Mouse (Mus musculus): ENCODE results near the gene Spaar. TPM values are rescaled to one million over a fixed set of nuclear protein-coding genes. Genes with fewer than 3 reads are reported as not detected.

Gene Spaar
- total and polyA plus RNA-seq, 3 experiments, result not detected

- no peak overlapping the region for H3K9ac ChIP-seq (ENCODE audit: control insufficient read depth, low read depth, low read length, poor library complexity, severe bottlenecking)
- no peak overlapping the region for H3K27ac ChIP-seq (ENCODE audit: control insufficient read depth, low read depth, low read length)
- H3K4me3 ChIP-seq (ENCODE audit: control insufficient read depth in 1 of 2, insufficient read depth in 1 of 2, low read depth in 2 of 2, low read length in 2 of 2), result no peak overlapping the region
- TF ChIP-seq ZKSCAN1 (IDR thresholded peaks at IDR 0.05; ENCODE audit: low read depth, low read length) (no peak), SMC3 (IDR thresholded peaks at IDR 0.05; ENCODE audit: low read depth, low read length) (peak; percentile 31; the same call in 1 of the 2 replicates), RAD21 (IDR thresholded peaks at IDR 0.05; ENCODE audit: low read depth, low read length) (peak; percentile 19), CTCF (IDR thresholded peaks at IDR 0.05 in 2 of 3, conservative IDR thresholded peaks at IDR 0.05 in 1 of 3; ENCODE audit: control insufficient read depth in 1 of 3, insufficient read depth in 1 of 3, low read depth in 2 of 3, low read length in 3 of 3, poor library complexity in 1 of 3, severe bottlenecking in 1 of 3) (peak in 1 of 3 experiments; percentile 29; a peak in 2 of 6 replicates)
- peaks cover 8 to 23% of the 10 kb centered on the region in 2 experiments for H3K27me3 ChIP-seq (ENCODE audit: control insufficient read depth in 1 of 2, insufficient read depth in 2 of 2, low read length in 2 of 2)
- no peaks in the 10 kb centered on the region for H3K79me2 ChIP-seq (ENCODE audit: control insufficient read depth, insufficient read depth, low read length, poor library complexity)
- DNase-seq (ENCODE audit: low read depth, low spot score), result no peak
- H3K4me1 ChIP-seq (ENCODE audit: control insufficient read depth in 1 of 2, insufficient read depth in 2 of 2, low read length in 2 of 2), result no peaks in the 10 kb centered on the region
- no peaks in the 10 kb centered on the region for H3K9me3 ChIP-seq (replicated peaks; ENCODE audit: insufficient read depth, low read length)
- no peaks in the 10 kb centered on the region for H3K36me3 ChIP-seq (ENCODE audit: control insufficient read depth in 1 of 2, insufficient read depth in 2 of 2, low read length in 2 of 2)
Observed at GRCm38 (mm10) chr4:43743099-43743498, 13.3 kb downstream of the Spaar start.

GRCm38 (mm10) chr4:43745187-43745586, 15.4 kb downstream of the Spaar start:
- Histone ChIP-seq H3K9me3 (replicated peaks; ENCODE audit: insufficient read depth, low read length) (no peaks in the 10 kb centered on the region), H3K27ac (ENCODE audit: control insufficient read depth, low read depth, low read length) (no peak overlapping the region), H3K4me1 (ENCODE audit: control insufficient read depth in 1 of 2, insufficient read depth in 2 of 2, low read length in 2 of 2) (no peaks in the 10 kb centered on the region), H3K4me3 (ENCODE audit: control insufficient read depth in 1 of 2, insufficient read depth in 1 of 2, low read depth in 2 of 2, low read length in 2 of 2) (no peak overlapping the region), H3K79me2 (ENCODE audit: control insufficient read depth, insufficient read depth, low read length, poor library complexity) (no peaks in the 10 kb centered on the region), H3K27me3 (ENCODE audit: control insufficient read depth in 1 of 2, insufficient read depth in 2 of 2, low read length in 2 of 2) (peaks cover 5 to 14% of the 10 kb centered on the region in 2 experiments), H3K36me3 (ENCODE audit: control insufficient read depth in 1 of 2, insufficient read depth in 2 of 2, low read length in 2 of 2) (no peaks in the 10 kb centered on the region), H3K9ac (ENCODE audit: control insufficient read depth, low read depth, low read length, poor library complexity, severe bottlenecking) (no peak overlapping the region)
- peak; percentile 40 for DNase-seq (ENCODE audit: low read depth, low spot score)
- no peak for TF ChIP-seq EP300 (IDR thresholded peaks at IDR 0.05; ENCODE audit: low read depth in 1 of 2, low read length in 2 of 2)
- no peak for TF ChIP-seq E2F4 (IDR thresholded peaks at IDR 0.05; ENCODE audit: borderline replicate concordance, low read depth, low read length)
- peak; percentile 40 for TF ChIP-seq SMC3 (IDR thresholded peaks at IDR 0.05; ENCODE audit: low read depth, low read length)
- TF ChIP-seq JUND (IDR thresholded peaks at IDR 0.05; ENCODE audit: low read depth, low read length), result no peak
- TF ChIP-seq NRF1 (IDR thresholded peaks at IDR 0.05; ENCODE audit: insufficient read depth, low read depth, low read length, poor library complexity, severe bottlenecking), result no peak
- TF ChIP-seq UBTF (IDR thresholded peaks at IDR 0.05; ENCODE audit: borderline replicate concordance, insufficient read depth, low read depth, low read length), result no peak
- peak in 2 of 3 experiments; percentile 41 to 58; a peak in 4 of 6 replicates for TF ChIP-seq CTCF (IDR thresholded peaks at IDR 0.05 in 2 of 3, conservative IDR thresholded peaks at IDR 0.05 in 1 of 3; ENCODE audit: control insufficient read depth in 1 of 3, insufficient read depth in 1 of 3, low read depth in 2 of 3, low read length in 3 of 3, poor library complexity in 1 of 3, severe bottlenecking in 1 of 3)
- TF ChIP-seq RAD21 (IDR thresholded peaks at IDR 0.05; ENCODE audit: low read depth, low read length), result peak; percentile 53
- 0 out of 2 replicates have a peak, but pooled peaks have one; percentile 11 for TF ChIP-seq ZC3H11A (IDR thresholded peaks at IDR 0.05; ENCODE audit: low read depth, low read length)
- no peak for TF ChIP-seq TBP (IDR thresholded peaks at IDR 0.05; ENCODE audit: low read depth, low read length)
- no peak for TF ChIP-seq MAX (IDR thresholded peaks at IDR 0.05; ENCODE audit: low read length)
- no peak for TF ChIP-seq ZKSCAN1 (IDR thresholded peaks at IDR 0.05; ENCODE audit: low read depth, low read length)
- no peak for TF ChIP-seq TCF12 (IDR thresholded peaks at IDR 0.05; ENCODE audit: low read depth, low read length)
- no peak for TF ChIP-seq MAFK (IDR thresholded peaks at IDR 0.05; ENCODE audit: borderline replicate concordance, low read depth, low read length)
